Mouse (Mus musculus) urinary bladder, postnatal 36 days (tissue): Measurements from ENCODE around the gene Arhgap40.

Experiments used
- DNase-seq, 2 experiments: peaks; one replicate each; pipeline ENCODE4 v3.0.0; 2022; ENCODE audit warnings: low spot score in 2 of 2, mixed read lengths in 1 of 2

The Arhgap40 gene

GRCm38 (mm10) chr2:158546751-158547150, 34.2 kb downstream of the Arhgap40 start:
- peak in 1 of 2 experiments; percentile 55 for DNase-seq

DNA sequence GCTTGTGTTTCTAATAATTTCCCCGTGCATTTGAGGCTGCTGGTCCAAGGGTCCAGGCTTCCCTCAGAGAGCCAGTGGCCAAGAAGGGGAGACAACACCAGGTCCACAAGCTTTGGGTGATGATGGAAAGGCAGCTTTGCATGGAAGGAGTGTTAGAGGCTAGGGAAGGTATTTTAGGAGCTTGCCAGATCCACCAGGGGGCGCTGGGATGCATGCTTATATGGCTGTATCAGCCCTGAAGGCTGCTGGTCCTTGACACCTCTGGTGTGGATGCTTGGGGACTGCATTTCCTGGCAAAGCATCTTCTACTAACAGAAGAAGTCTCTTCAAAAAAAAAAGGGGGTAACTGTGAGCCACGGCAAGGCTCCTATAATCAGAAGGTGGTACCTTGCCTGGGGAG, 37.5 kb downstream of the Arhgap40 start:
- peak; percentile 44 to 73 for DNase-seq

GRCm38 (mm10) chr2:158554366-158554765, 41.8 kb downstream of the Arhgap40 start:
- no peak for DNase-seq

- DNase-seq, result peak; percentile 25 to 45
These were observed 42.7 kb downstream of the Arhgap40 start for GRCm38 (mm10) chr2:158555252-158555651.

DNA sequence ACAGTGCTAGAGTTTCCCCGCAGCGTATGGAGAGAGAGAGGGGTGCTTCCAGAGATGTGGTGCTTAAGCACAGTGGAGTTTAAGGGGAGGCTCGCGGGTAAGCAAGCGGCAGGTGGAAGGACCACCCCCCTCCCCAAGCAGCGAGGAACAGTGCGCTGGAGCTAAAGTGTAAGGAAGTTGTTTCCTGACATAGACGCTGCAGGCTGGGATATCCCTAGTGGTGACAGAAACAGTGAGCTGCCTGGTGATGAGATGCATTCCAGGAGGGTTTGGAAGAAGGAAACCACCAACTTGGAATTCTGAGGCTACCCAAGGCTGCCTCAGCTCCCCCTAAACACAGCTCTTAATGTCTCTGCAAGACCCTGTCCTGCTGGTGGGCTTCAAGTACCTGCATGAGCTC, 43.2 kb downstream of the Arhgap40 start:
- no peak for DNase-seq

GRCm38 (mm10) chr2:158556225-158556624, 43.6 kb downstream of the Arhgap40 start:
- peak; percentile 58 to 64 for DNase-seq

- no peak for DNase-seq
These were observed 44.2 kb downstream of the Arhgap40 start for GRCm38 (mm10) chr2:158556750-158557149.

- no peak for DNase-seq
These were observed 47.3 kb downstream of the Arhgap40 start for GRCm38 (mm10) chr2:158559945-158560344.

GRCm38 (mm10) chr2:158560801-158561200, 48.2 kb downstream of the Arhgap40 start:
- no peak for DNase-seq

GRCm38 (mm10) chr2:158561371-158562144, 49.0 kb downstream of the Arhgap40 start:
- no peak for DNase-seq

- peak in 1 of 2 experiments; percentile 26 for DNase-seq
These were observed 58.0 kb downstream of the Arhgap40 start for GRCm38 (mm10) chr2:158570421-158571081.

GRCm38 (mm10) chr2:158579979-158580378, 67.4 kb downstream of the Arhgap40 start:
- no peak for DNase-seq

- DNase-seq, result no peak
These were observed 72.2 kb downstream of the Arhgap40 start for GRCm38 (mm10) chr2:158584621-158585358.

DNA sequence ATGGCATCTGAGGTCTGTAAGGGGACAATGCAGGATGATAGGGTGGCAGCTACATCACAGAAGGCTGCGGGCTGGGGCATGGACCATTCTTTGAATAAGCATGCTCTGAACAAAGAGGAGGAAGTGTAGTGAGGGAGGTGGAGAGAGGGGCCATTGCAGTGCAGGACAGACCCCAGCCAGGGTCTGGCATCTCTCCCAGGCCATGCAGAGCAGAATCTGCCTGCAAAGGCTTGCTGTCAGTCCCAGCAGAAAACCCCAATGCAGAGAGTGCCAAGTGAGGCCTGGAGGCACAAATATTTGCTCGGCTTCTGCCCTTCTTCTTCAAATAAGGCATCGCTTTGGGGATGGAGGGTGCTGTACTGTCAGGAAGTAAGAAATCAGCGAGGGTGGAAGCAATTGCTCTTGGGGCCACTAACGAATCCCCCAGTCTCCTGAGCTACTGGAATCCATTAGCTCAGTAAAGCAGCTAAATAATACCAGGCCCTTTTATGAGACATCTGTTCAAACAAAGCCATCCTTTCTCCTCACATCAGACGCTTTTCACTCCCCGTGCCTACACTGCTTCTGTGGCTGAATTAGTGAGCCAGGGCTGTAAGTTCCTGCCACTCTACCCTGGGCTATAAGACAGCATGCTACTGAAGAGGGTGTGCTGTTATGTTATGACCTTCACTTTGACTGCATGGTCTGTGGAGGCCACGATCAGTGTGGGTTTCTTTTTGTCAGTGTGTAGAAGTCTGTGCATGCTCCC, 76.1 kb downstream of the Arhgap40 start:
- DNase-seq, result no peak

- no peak for DNase-seq
These were observed 77.9 kb downstream of the Arhgap40 start for GRCm38 (mm10) chr2:158590495-158590894.

- no peak for DNase-seq
These were observed 78.7 kb downstream of the Arhgap40 start for GRCm38 (mm10) chr2:158591286-158591685.

GRCm38 (mm10) chr2:158593371-158593770, 80.8 kb downstream of the Arhgap40 start:
- DNase-seq, result no peak

- no peak for DNase-seq
These were observed 82.5 kb downstream of the Arhgap40 start for GRCm38 (mm10) chr2:158595103-158595502.

DNA sequence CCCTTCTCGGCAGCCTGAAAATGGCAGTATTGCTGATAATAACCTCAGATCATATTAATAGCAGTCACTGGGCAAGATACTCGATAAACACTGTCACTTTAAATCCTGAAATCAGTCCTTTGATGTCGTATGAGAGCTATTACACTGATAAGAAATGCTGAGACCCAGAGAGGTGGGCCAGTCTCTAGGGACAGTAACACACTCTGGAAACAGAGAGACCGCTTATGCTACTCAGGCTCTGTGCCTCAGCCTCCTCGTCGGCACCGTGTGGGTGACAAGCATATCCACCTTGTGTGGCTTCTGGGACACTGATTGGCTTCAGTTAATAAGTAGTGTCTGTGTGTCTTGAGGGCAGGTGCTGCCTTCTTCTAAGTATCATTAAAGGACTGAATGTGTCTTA, 83.0 kb downstream of the Arhgap40 start:
- DNase-seq, result no peak

- no peak for DNase-seq
These were observed 84.2 kb downstream of the Arhgap40 start for GRCm38 (mm10) chr2:158596803-158597202.
